Mouse (Mus musculus) MEL (cell line): Measurements from ENCODE around the gene Chd2. TPM values are rescaled to one million over a fixed set of nuclear protein-coding genes. Genes with fewer than 3 reads are reported as not detected.

ENCODE experiments used
- DNase-seq: peaks from one replicate; pipeline ENCODE4 v3.0.0; 2011; ENCODE audit warnings: low read depth, low spot score
- H3K27ac ChIP-seq: 2 replicates; pipeline ENCODE4 v1.5.1; 2012; ENCODE audit warnings: low read depth, mild to moderate bottlenecking, control low read depth, low read length, moderate library complexity; ENCODE audit not compliant: control insufficient read depth
- H3K27me3 ChIP-seq, 2 experiments: fragments of 150-350 bp in 1 of 2; sonication (generic) in 1 of 2; 2 replicates each; pipeline ENCODE4 v1.6.1; 2012; ENCODE audit warnings: low read length in 2 of 2, mild to moderate bottlenecking in 2 of 2, improper control_type of control experiment in 1 of 2, moderate library complexity in 1 of 2; ENCODE audit not compliant: insufficient read depth in 2 of 2, control insufficient read depth in 1 of 2
- H3K36me3 ChIP-seq, 2 experiments: 2 replicates each; pipeline ENCODE4 v1.6.1; 2012 to 2014; ENCODE audit warnings: low read length in 2 of 2, improper control_type of control experiment in 1 of 2, inconsistent platforms in 1 of 2, mild to moderate bottlenecking in 1 of 2; ENCODE audit not compliant: insufficient read depth in 2 of 2, control insufficient read depth in 1 of 2
- H3K4me1 ChIP-seq, 2 experiments: fragments of 150-350 bp in 1 of 2; sonication (generic) in 1 of 2; 2 replicates each; pipeline ENCODE4 v1.6.1; 2012; ENCODE audit warnings: low read length in 2 of 2, improper control_type of control experiment in 1 of 2, mild to moderate bottlenecking in 1 of 2; ENCODE audit not compliant: insufficient read depth in 2 of 2, control insufficient read depth in 1 of 2
- H3K4me3 ChIP-seq, 2 experiments: fragments of 150-350 bp in 1 of 2; sonication (generic) in 1 of 2; 2 replicates each; pipeline ENCODE4 v1.5.1; 2012; ENCODE audit warnings: low read depth in 2 of 2, low read length in 2 of 2, mild to moderate bottlenecking in 2 of 2, moderate library complexity in 2 of 2, control low read depth in 1 of 2, improper control_type of control experiment in 1 of 2; ENCODE audit not compliant: control insufficient read depth in 1 of 2, insufficient read depth in 1 of 2
- H3K79me2 ChIP-seq: 2 replicates; pipeline ENCODE4 v1.6.1; 2012; ENCODE audit warnings: mild to moderate bottlenecking, low read length, moderate library complexity; ENCODE audit not compliant: control insufficient read depth, poor library complexity, insufficient read depth
- H3K9ac ChIP-seq: 2 replicates; pipeline ENCODE4 v1.6.1; 2012; ENCODE audit warnings: low read depth, mild to moderate bottlenecking, control low read depth, low read length, moderate library complexity; ENCODE audit not compliant: control insufficient read depth, poor library complexity, severe bottlenecking
- H3K9me3 ChIP-seq: fragments of 150-350 bp; sonication (generic); replicated peaks from 2 replicates; pipeline ENCODE4 v1.6.1; 2012; ENCODE audit warnings: mild to moderate bottlenecking, low read length, improper control_type of control experiment, moderate library complexity; ENCODE audit not compliant: insufficient read depth
- CHD1 ChIP-seq: IDR thresholded peaks from 2 replicates; pipeline ENCODE4 v1.6.1; 2012; ENCODE audit warnings: low read depth, mild to moderate bottlenecking, inconsistent platforms, low read length, improper control_type of control experiment
- CHD2 ChIP-seq: IDR thresholded peaks from 2 replicates; pipeline ENCODE4 v1.6.1; 2011; ENCODE audit warnings: low read length, improper control_type of control experiment
- E2F4 ChIP-seq: IDR thresholded peaks from 2 replicates; pipeline ENCODE4 v1.6.1; 2011; ENCODE audit warnings: low read depth, low read length, improper control_type of control experiment, borderline replicate concordance
- EP300 ChIP-seq, 2 experiments: IDR thresholded peaks; 2 replicates each; pipeline ENCODE4 v1.6.1; 2011; ENCODE audit warnings: improper control_type of control experiment in 2 of 2, low read length in 2 of 2, low read depth in 1 of 2, mild to moderate bottlenecking in 1 of 2
- GABPA ChIP-seq: IDR thresholded peaks from 2 replicates; pipeline ENCODE4 v1.6.1; 2012; ENCODE audit warnings: low read depth, mild to moderate bottlenecking, inconsistent platforms, low read length, improper control_type of control experiment, moderate library complexity
- GATA1 ChIP-seq: IDR thresholded peaks from 2 replicates; pipeline ENCODE4 v1.6.1; 2011; ENCODE audit warnings: low read depth, low read length, improper control_type of control experiment
- HCFC1 ChIP-seq: IDR thresholded peaks from 2 replicates; pipeline ENCODE4 v1.6.1; 2012; ENCODE audit warnings: low read depth, mild to moderate bottlenecking, inconsistent platforms, low read length, improper control_type of control experiment, moderate library complexity
- JUND ChIP-seq: IDR thresholded peaks from 2 replicates; pipeline ENCODE4 v1.6.1; 2011; ENCODE audit warnings: low read depth, mild to moderate bottlenecking, improper control_type of control experiment, low read length
- KAT2A ChIP-seq: conservative IDR thresholded peaks from 2 replicates; pipeline ENCODE4 v1.6.1; 2012; ENCODE audit warnings: low read depth, low read length, improper control_type of control experiment, inconsistent platforms
- MAX ChIP-seq: IDR thresholded peaks from 2 replicates; pipeline ENCODE4 v1.6.1; 2011; ENCODE audit warnings: low read length, improper control_type of control experiment
- MEF2A ChIP-seq: IDR thresholded peaks from 2 replicates; pipeline ENCODE4 v1.6.1; 2014; ENCODE audit warnings: low read depth, mild to moderate bottlenecking, inconsistent platforms, low read length, improper control_type of control experiment; ENCODE audit not compliant: poor library complexity, insufficient replicate concordance, severe bottlenecking; ENCODE audit errors: extremely low read depth
- MXI1 ChIP-seq: IDR thresholded peaks from 2 replicates; pipeline ENCODE4 v1.6.1; 2011; ENCODE audit warnings: mild to moderate bottlenecking, low read depth, low read length, improper control_type of control experiment
- MYC ChIP-seq: IDR thresholded peaks from 2 replicates; pipeline ENCODE4 v1.6.1; 2011; ENCODE audit warnings: low read depth, mild to moderate bottlenecking, low read length, improper control_type of control experiment, moderate library complexity
- NELFE ChIP-seq: IDR thresholded peaks from 2 replicates; pipeline ENCODE4 v1.6.1; 2011; ENCODE audit warnings: low read depth, low read length, improper control_type of control experiment
- NRF1 ChIP-seq: IDR thresholded peaks from 2 replicates; pipeline ENCODE4 v1.6.1; 2014; ENCODE audit warnings: low read depth, mild to moderate bottlenecking, inconsistent platforms, low read length, improper control_type of control experiment, moderate library complexity; ENCODE audit not compliant: poor library complexity, insufficient read depth, severe bottlenecking
- POLR2A ChIP-seq, 2 experiments: IDR thresholded peaks; 2 replicates each; pipeline ENCODE4 v1.6.1; 2011 to 2012; ENCODE audit warnings: low read length in 2 of 2, mild to moderate bottlenecking in 2 of 2, control low read depth in 1 of 2, improper control_type of control experiment in 1 of 2, low read depth in 1 of 2, moderate library complexity in 1 of 2; ENCODE audit not compliant: control insufficient read depth in 1 of 2, insufficient read depth in 1 of 2, poor library complexity in 1 of 2
- POLR2AphosphoS5 ChIP-seq: IDR thresholded peaks from 2 replicates; pipeline ENCODE4 v1.6.1; 2012; ENCODE audit warnings: low read depth, borderline replicate concordance, mild to moderate bottlenecking, inconsistent platforms, low read length, moderate library complexity, mixed read lengths
- RAD21 ChIP-seq: IDR thresholded peaks from 2 replicates; pipeline ENCODE4 v1.6.1; 2011; ENCODE audit warnings: mild to moderate bottlenecking, low read depth, low read length, improper control_type of control experiment
- RCOR1 ChIP-seq: IDR thresholded peaks from 2 replicates; pipeline ENCODE4 v1.6.1; 2012; ENCODE audit warnings: low read depth, mild to moderate bottlenecking, inconsistent platforms, low read length, improper control_type of control experiment
- SMC3 ChIP-seq: IDR thresholded peaks from 2 replicates; pipeline ENCODE4 v1.6.1; 2011; ENCODE audit warnings: low read depth, low read length, improper control_type of control experiment
- TAL1 ChIP-seq: IDR thresholded peaks from 2 replicates; pipeline ENCODE4 v1.6.1; 2012; ENCODE audit warnings: mild to moderate bottlenecking, inconsistent platforms, low read length, moderate library complexity, mixed read lengths
- TCF12 ChIP-seq: IDR thresholded peaks from 2 replicates; pipeline ENCODE4 v1.6.1; 2014; ENCODE audit warnings: low read depth, mild to moderate bottlenecking, inconsistent platforms, low read length, improper control_type of control experiment, moderate library complexity
- UBTF ChIP-seq: IDR thresholded peaks from 2 replicates; pipeline ENCODE4 v1.6.1; 2012; ENCODE audit warnings: low read depth, mild to moderate bottlenecking, inconsistent platforms, low read length, improper control_type of control experiment, moderate library complexity, borderline replicate concordance; ENCODE audit not compliant: insufficient read depth
- USF1 ChIP-seq: IDR thresholded peaks from 2 replicates; pipeline ENCODE4 v1.6.1; 2014; ENCODE audit warnings: low read depth, mild to moderate bottlenecking, inconsistent platforms, low read length, improper control_type of control experiment, moderate library complexity
- USF2 ChIP-seq, 2 experiments: IDR thresholded peaks; 2 replicates each; pipeline ENCODE4 v1.6.1; 2011 to 2012; ENCODE audit warnings: improper control_type of control experiment in 2 of 2, low read length in 2 of 2, borderline replicate concordance in 1 of 2, inconsistent platforms in 1 of 2, low read depth in 1 of 2, mild to moderate bottlenecking in 1 of 2; ENCODE audit not compliant: insufficient read depth in 1 of 2
- ZC3H11A ChIP-seq: IDR thresholded peaks from 2 replicates; pipeline ENCODE4 v1.6.1; 2012; ENCODE audit warnings: low read depth, mild to moderate bottlenecking, inconsistent platforms, low read length, improper control_type of control experiment
- ZKSCAN1 ChIP-seq: IDR thresholded peaks from 2 replicates; pipeline ENCODE4 v1.6.1; 2012; ENCODE audit warnings: low read depth, mild to moderate bottlenecking, inconsistent platforms, low read length, improper control_type of control experiment, moderate library complexity
- ZNF384 ChIP-seq: IDR thresholded peaks from 2 replicates; pipeline ENCODE4 v1.6.1; 2012; ENCODE audit warnings: low read depth, mild to moderate bottlenecking, inconsistent platforms, low read length, improper control_type of control experiment
- polyA plus RNA-seq, 2 experiments: library from polyadenylated mRNA; stranded (reverse) in 1 of 2; unstranded in 1 of 2; fragments of >175 nt in 1 of 2; fragments of >200 nt in 1 of 2; gene quantifications; 2 replicates each; pipeline versions ENCODE4 v1.2.1 to v1.2.4; 2012; ENCODE audit warnings: low replicate concordance in 2 of 2, low read depth in 1 of 2; ENCODE audit not compliant: insufficient read length in 2 of 2, insufficient read depth in 1 of 2, missing spikeins in 1 of 2
- total RNA-seq: library from RNA; depleted of rRNA; stranded (reverse); fragments of 300-350 nt; gene quantifications from 2 replicates; pipeline ENCODE4 v1.2.3, GENCODE M21; 2012

Chd2 gene
- total and polyA plus RNA-seq, 3 experiments: 9.9 to 275 (median 21.4) TPM

GRCm38 (mm10) chr7:73393307-73394012 lies 148.2 kb downstream of the Chd2 start:
- Histone ChIP-seq H3K27ac (no peak overlapping the region), H3K9me3 (no peaks in the 10 kb centered on the region), H3K9ac (no peak overlapping the region), H3K79me2 (no peaks in the 10 kb centered on the region), H3K4me1 (no peaks in the 10 kb centered on the region), H3K36me3 (no peaks in the 10 kb centered on the region)
- no peak for DNase-seq
- no peak for TF ChIP-seq JUND
- TF ChIP-seq POLR2AphosphoS5: no peak
- TF ChIP-seq CHD1: no peak
- TF ChIP-seq MYC: no peak
- no peak for TF ChIP-seq RAD21
- TF ChIP-seq RCOR1: no peak
- no peak for TF ChIP-seq TCF12
- no peak for TF ChIP-seq UBTF
- no peak for TF ChIP-seq USF1
- no peak for TF ChIP-seq NELFE
- TF ChIP-seq SMC3: no peak
- no peak for TF ChIP-seq KAT2A
- no peak for TF ChIP-seq GABPA
- TF ChIP-seq NRF1: no peak
- TF ChIP-seq, all 39 proteins: peak for 0
- H3K4me3 ChIP-seq: no peak overlapping the region
- no peaks in the 10 kb centered on the region for H3K27me3 ChIP-seq

- no peaks in the 10 kb centered on the region for H3K36me3 ChIP-seq
- H3K9ac ChIP-seq: no peak overlapping the region
- no peaks in the 10 kb centered on the region for H3K9me3 ChIP-seq
- H3K4me1 ChIP-seq: no peaks in the 10 kb centered on the region
- H3K79me2 ChIP-seq: no peaks in the 10 kb centered on the region
- no peaks in the 10 kb centered on the region for H3K27me3 ChIP-seq
- TF ChIP-seq RAD21 (no peak), GATA1 (no peak), MXI1 (no peak), ZC3H11A (no peak), E2F4 (no peak), CHD2 (no peak), TAL1 (no peak), USF2 (IDR thresholded peaks at IDR 0.05; ENCODE audit: borderline replicate concordance in 1 of 2, insufficient read depth in 1 of 2, low read depth in 1 of 2, low read length in 2 of 2) (no peak), SMC3 (no peak), ZKSCAN1 (no peak), CHD1 (no peak), NELFE (no peak), HCFC1 (no peak), MEF2A (no peak), MAX (no peak), ZNF384 (no peak), MYC (no peak), EP300 (IDR thresholded peaks at IDR 0.05; ENCODE audit: low read depth in 1 of 2, low read length in 2 of 2) (no peak), POLR2A (IDR thresholded peaks at IDR 0.05; ENCODE audit: control insufficient read depth in 1 of 2, insufficient read depth in 1 of 2, low read depth in 1 of 2, low read length in 2 of 2, poor library complexity in 1 of 2) (no peak)
- no peak overlapping the region for H3K27ac ChIP-seq
- no peak for DNase-seq
- no peak overlapping the region for H3K4me3 ChIP-seq
Measured at GRCm38 (mm10) chr7:73392359-73392758, 149.3 kb downstream of the Chd2 start.
